Mouse (Mus musculus): ENCODE measurements around the gene Gm49661. TPM values are rescaled to one million over a fixed set of nuclear protein-coding genes. Genes with fewer than 3 reads are reported as not detected.

Gene Gm49661
- polyA plus RNA-seq, 1 experiment from 2014 or later: not detected

DNA sequence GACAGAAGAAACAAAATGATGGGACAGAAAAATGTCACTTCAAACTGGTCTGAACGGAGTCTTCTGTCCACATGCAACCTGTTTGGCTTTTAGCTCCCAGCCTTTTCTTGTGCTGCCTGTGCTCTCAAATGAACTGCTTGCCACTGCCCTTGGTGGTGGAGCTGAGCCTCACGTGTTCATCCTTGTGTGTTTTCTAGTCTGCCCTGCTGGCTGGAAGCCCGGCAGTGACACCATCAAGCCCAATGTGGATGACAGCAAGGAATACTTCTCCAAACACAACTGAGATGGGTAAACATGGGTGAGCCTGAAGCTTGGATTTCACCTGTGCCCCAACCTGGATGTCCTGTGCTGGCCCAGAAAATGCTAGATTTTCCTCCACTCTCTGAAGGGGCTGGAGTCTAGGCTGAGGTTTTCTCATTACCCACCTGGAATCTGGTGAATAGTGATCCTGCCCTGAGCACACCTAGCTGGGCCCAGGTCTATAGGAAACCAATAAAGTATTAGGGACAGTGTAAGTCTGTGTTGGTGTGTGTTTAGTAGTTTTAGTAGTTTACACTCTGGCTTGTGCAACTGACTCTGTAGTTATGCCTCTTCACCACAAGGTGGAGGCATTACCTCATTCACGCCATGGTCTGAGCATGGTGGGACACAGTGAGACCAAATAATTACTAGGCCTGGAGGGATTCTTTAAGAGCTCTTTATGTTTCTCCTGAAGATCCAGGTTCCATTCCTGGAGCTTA lies 4.7 kb upstream of the Gm49661 start:
- Histone ChIP-seq H3K9me3 (ENCODE audit: control insufficient read depth, low read length) (no peaks in the 10 kb centered on the region), H3K4me2 (replicated peaks; ENCODE audit: low read depth) (no peak overlapping the region), H3K4me3 (ENCODE audit: low read depth, low read length) (no peak overlapping the region), H3K27ac (replicated peaks) (no peak overlapping the region), H3K27me3 (ENCODE audit: control insufficient read depth, insufficient read depth, low read length) (no peaks in the 10 kb centered on the region), H3K36me3 (ENCODE audit: control insufficient read depth, insufficient read depth, low read length) (no peaks in the 10 kb centered on the region; the same call in 1 of the 2 replicates), H3K4me1 (replicated peaks; ENCODE audit: control insufficient read depth, insufficient read depth) (peaks cover 10% of the 10 kb centered on the region; the same call in 1 of the 2 replicates), H3K9ac (ENCODE audit: low read length) (no peak overlapping the region)
- no peak for TF ChIP-seq EP300 (optimal IDR thresholded peaks at IDR 0.05)
- TF ChIP-seq CTCF (IDR thresholded peaks at IDR 0.05; ENCODE audit: low read depth): peak; percentile 98
- 49% methylated on average over 4 of the region's 4 CpGs for WGBS
- 0 out of 2 replicates have a peak, but pooled peaks have one; percentile 15 for ATAC-seq (ENCODE audit: low FRiP score, low TSS enrichment)
- peak; percentile 53 for DNase-seq (ENCODE audit: low spot score)

GRCm38 (mm10) chr8:84973079-84973478 lies 3.8 kb upstream of the Gm49661 start:
- no peak for ATAC-seq (ENCODE audit: low FRiP score, low TSS enrichment)
- Histone ChIP-seq H3K9ac (ENCODE audit: low read length) (no peak overlapping the region), H3K4me1 (replicated peaks; ENCODE audit: control insufficient read depth, insufficient read depth) (peaks cover 8% of the 10 kb centered on the region; the same call in 1 of the 2 replicates), H3K4me2 (replicated peaks; ENCODE audit: low read depth) (no peak overlapping the region), H3K36me3 (ENCODE audit: control insufficient read depth, insufficient read depth, low read length) (no peaks in the 10 kb centered on the region; the same call in 1 of the 2 replicates), H3K27me3 (ENCODE audit: control insufficient read depth, insufficient read depth, low read length) (no peaks in the 10 kb centered on the region), H3K4me3 (ENCODE audit: low read depth, low read length) (no peak overlapping the region), H3K27ac (replicated peaks) (no peak overlapping the region), H3K9me3 (ENCODE audit: control insufficient read depth, low read length) (no peaks in the 10 kb centered on the region)
- TF ChIP-seq EP300 (optimal IDR thresholded peaks at IDR 0.05): no peak
- no peak for TF ChIP-seq CTCF (IDR thresholded peaks at IDR 0.05; ENCODE audit: low read depth)
- 73% methylated on average over 1 of the region's 1 CpGs for WGBS
- DNase-seq (ENCODE audit: low spot score): no peak

DNA sequence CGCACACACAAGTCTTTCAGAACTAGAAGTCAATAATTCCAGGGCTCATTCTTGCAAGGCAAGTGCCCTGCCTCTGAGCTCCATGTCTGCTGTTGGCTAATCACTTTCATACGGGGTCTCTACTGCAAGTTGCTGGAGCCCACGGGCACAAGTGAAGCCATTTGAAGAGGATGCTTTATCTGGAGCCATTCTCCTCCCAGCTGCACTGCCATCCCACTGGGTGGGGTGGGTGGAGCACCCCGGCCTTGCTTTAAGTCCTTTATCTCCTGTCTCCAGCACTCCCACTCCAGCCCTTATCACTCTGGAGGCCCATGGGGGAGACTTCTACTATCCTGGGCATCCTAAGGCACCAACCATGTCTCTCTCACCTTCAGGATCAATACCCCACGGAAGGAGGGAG lies 1.7 kb upstream of the Gm49661 start:
- 67% methylated on average over 5 of the region's 5 CpGs for WGBS
- DNase-seq (ENCODE audit: low spot score) (no peak), ATAC-seq (ENCODE audit: low FRiP score, low TSS enrichment) (no peak)
- no peaks in the 10 kb centered on the region for H3K27me3 ChIP-seq (ENCODE audit: control insufficient read depth, insufficient read depth, low read length)
- peak overlapping the region; percentile 87 for H3K4me2 ChIP-seq (replicated peaks; ENCODE audit: low read depth)
- no peaks in the 10 kb centered on the region for H3K9me3 ChIP-seq (ENCODE audit: control insufficient read depth, low read length)
- no peak overlapping the region for H3K4me3 ChIP-seq (ENCODE audit: low read depth, low read length)
- no peak for TF ChIP-seq EP300 (optimal IDR thresholded peaks at IDR 0.05)
- no peak for TF ChIP-seq CTCF (IDR thresholded peaks at IDR 0.05; ENCODE audit: low read depth)
- H3K9ac ChIP-seq (ENCODE audit: low read length): peak overlapping the region; percentile 83
- H3K4me1 ChIP-seq (replicated peaks; ENCODE audit: control insufficient read depth, insufficient read depth): peaks cover 8% of the 10 kb centered on the region
- H3K36me3 ChIP-seq (ENCODE audit: control insufficient read depth, insufficient read depth, low read length): no peaks in the 10 kb centered on the region; the same call in 1 of the 2 replicates
- H3K27ac ChIP-seq (replicated peaks): no peak overlapping the region

GRCm38 (mm10) chr8:84970135-84970790 lies 1.0 kb upstream of the Gm49661 start:
- DNase-seq (ENCODE audit: low spot score) (no peak), ATAC-seq (ENCODE audit: low FRiP score, low TSS enrichment) (no peak)
- Histone ChIP-seq H3K36me3 (ENCODE audit: control insufficient read depth, insufficient read depth, low read length) (no peaks in the 10 kb centered on the region; the same call in 1 of the 2 replicates), H3K4me2 (replicated peaks; ENCODE audit: low read depth) (peak overlapping the region; percentile 87), H3K9me3 (ENCODE audit: control insufficient read depth, low read length) (no peaks in the 10 kb centered on the region), H3K27ac (replicated peaks) (peak overlapping the region; percentile 94), H3K4me1 (replicated peaks; ENCODE audit: control insufficient read depth, insufficient read depth) (peaks cover 9% of the 10 kb centered on the region), H3K9ac (ENCODE audit: low read length) (peak overlapping the region; percentile 83), H3K27me3 (ENCODE audit: control insufficient read depth, insufficient read depth, low read length) (no peaks in the 10 kb centered on the region), H3K4me3 (ENCODE audit: low read depth, low read length) (peak overlapping the region; percentile 75)
- 4% methylated on average over 21 of the region's 21 CpGs for WGBS
- TF ChIP-seq EP300 (optimal IDR thresholded peaks at IDR 0.05) (no peak), CTCF (IDR thresholded peaks at IDR 0.05; ENCODE audit: low read depth) (no peak)

DNA sequence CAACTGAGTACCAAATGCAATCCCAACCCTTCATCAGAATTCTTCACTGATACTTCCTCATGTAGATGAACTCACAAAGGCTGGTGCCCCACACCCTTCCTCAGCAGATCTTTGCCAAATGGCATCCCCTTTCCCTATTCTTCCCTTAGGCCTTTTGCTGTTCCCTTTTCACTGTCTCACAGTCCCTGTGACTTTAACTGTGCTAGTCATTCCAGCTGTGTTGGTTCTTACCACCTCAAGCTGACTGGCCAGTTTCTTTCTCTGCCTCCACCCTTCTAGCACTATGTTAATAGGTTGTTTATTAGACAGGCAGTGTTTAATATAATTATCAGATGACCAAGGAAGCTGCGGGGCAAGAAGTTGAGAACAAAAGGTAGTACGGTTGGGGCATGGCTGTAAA lies 583 bp downstream of the Gm49661 start:
- Histone ChIP-seq H3K4me3 (ENCODE audit: low read depth, low read length) (peak overlapping the region; percentile 75), H3K27me3 (ENCODE audit: control insufficient read depth, insufficient read depth, low read length) (no peaks in the 10 kb centered on the region), H3K4me2 (replicated peaks; ENCODE audit: low read depth) (peak overlapping the region; percentile 87), H3K36me3 (ENCODE audit: control insufficient read depth, insufficient read depth, low read length) (no peaks in the 10 kb centered on the region; the same call in 1 of the 2 replicates), H3K9ac (ENCODE audit: low read length) (peak overlapping the region; percentile 83), H3K9me3 (ENCODE audit: control insufficient read depth, low read length) (no peaks in the 10 kb centered on the region), H3K27ac (replicated peaks) (peak overlapping the region; percentile 94), H3K4me1 (replicated peaks; ENCODE audit: control insufficient read depth, insufficient read depth) (peaks cover 13% of the 10 kb centered on the region)
- WGBS: 3% methylated on average over 2 of the region's 2 CpGs
- no peak for DNase-seq (ENCODE audit: low spot score)
- TF ChIP-seq CTCF (IDR thresholded peaks at IDR 0.05; ENCODE audit: low read depth) (no peak), EP300 (optimal IDR thresholded peaks at IDR 0.05) (no peak)
- no peak for ATAC-seq (ENCODE audit: low FRiP score, low TSS enrichment)
